Mouse (Mus musculus) layer of hippocampus, postnatal 36 days (tissue): ENCODE measurements around the gene Elovl6. TPM values are rescaled to one million over a fixed set of nuclear protein-coding genes. Genes with fewer than 3 reads are reported as not detected.
A peak's percentile ranks its signal among the peaks of the same experiment; 100 is the strongest.

ENCODE experiments used
- DNase-seq, 2 experiments: peaks; one replicate each; pipeline ENCODE4 v3.0.0; 2022
- total RNA-seq, 2 experiments: library from RNA; stranded (reverse); gene quantifications; 2 replicates each; pipeline ENCODE4 v1.2.3; 2021

Gene Elovl6
- 10 to 100 TPM; 37.4 to 38.2 TPM for total RNA-seq

GRCm38 (mm10) chr3:129532180-129532864 lies at the start of gene Elovl6:
TSS of gene Elovl6 (plus strand) at chr3:129532355.
- peak; percentile 78 to 81 for DNase-seq

- DNase-seq, result no peak
Observed at GRCm38 (mm10) chr3:129488774-129489173, 43.4 kb upstream of the Elovl6 start.

GRCm38 (mm10) chr3:129494123-129494522 lies 38.0 kb upstream of the Elovl6 start:
- no peak for DNase-seq

- no peak for DNase-seq
Observed at GRCm38 (mm10) chr3:129494731-129495130, 37.4 kb upstream of the Elovl6 start.

GRCm38 (mm10) chr3:129503781-129504180 lies 28.4 kb upstream of the Elovl6 start:
- no peak for DNase-seq

GRCm38 (mm10) chr3:129504928-129505327 lies 27.2 kb upstream of the Elovl6 start:
- DNase-seq, result no peak

GRCm38 (mm10) chr3:129507736-129508135 lies 24.4 kb upstream of the Elovl6 start:
- no peak for DNase-seq

GRCm38 (mm10) chr3:129508571-129508970 lies 23.6 kb upstream of the Elovl6 start:
- DNase-seq, result no peak

GRCm38 (mm10) chr3:129509725-129510124 lies 22.4 kb upstream of the Elovl6 start:
- DNase-seq, result no peak

GRCm38 (mm10) chr3:129515863-129516436 lies 16.2 kb upstream of the Elovl6 start:
- no peak for DNase-seq

- DNase-seq, result no peak
Observed at GRCm38 (mm10) chr3:129520499-129520898, 11.7 kb upstream of the Elovl6 start.

GRCm38 (mm10) chr3:129523456-129524143 lies 8.6 kb upstream of the Elovl6 start:
- DNase-seq, result no peak

GRCm38 (mm10) chr3:129527046-129527445 lies 5.1 kb upstream of the Elovl6 start:
- DNase-seq, result no peak

GRCm38 (mm10) chr3:129529311-129529710 lies 2.8 kb upstream of the Elovl6 start:
- no peak for DNase-seq

GRCm38 (mm10) chr3:129530461-129530860 lies 1.7 kb upstream of the Elovl6 start:
- DNase-seq, result no peak

- peak; percentile 46 to 56 for DNase-seq
Observed at GRCm38 (mm10) chr3:129532865-129533742, 949 bp downstream of the Elovl6 start.

- peak; percentile 75 for DNase-seq
Observed at GRCm38 (mm10) chr3:129533743-129534530, 1.8 kb downstream of the Elovl6 start.

- DNase-seq, result no peak
Observed at GRCm38 (mm10) chr3:129535444-129535843, 3.3 kb downstream of the Elovl6 start.

GRCm38 (mm10) chr3:129536109-129536508 lies 4.0 kb downstream of the Elovl6 start:
- peak; percentile 89 to 91 for DNase-seq

GRCm38 (mm10) chr3:129537954-129538353 lies 5.8 kb downstream of the Elovl6 start:
- DNase-seq, result no peak

GRCm38 (mm10) chr3:129540882-129541281 lies 8.7 kb downstream of the Elovl6 start:
- DNase-seq, result no peak

- no peak for DNase-seq
Observed at GRCm38 (mm10) chr3:129541456-129541855, 9.3 kb downstream of the Elovl6 start.
